Mouse (Mus musculus) embryonic stem cell, embryonic (primary cell): ENCODE data around the gene Panx1.

Experiments used
- CTCF ChIA-PET, 4 experiments: fragments of 300-600 bp in 2 of 4; fragments of 350-600 bp in 2 of 4; sonication (Branson Sonifier 250); formaldehyde crosslinking; loops; one replicate each; lab custom pipeline; 2022; ENCODE audit warnings: inconsistent platforms in 2 of 4; lab: Charles Lee
- POLR2A ChIA-PET, 4 experiments: fragments of 300-600 bp in 2 of 4; fragments of 350-600 bp in 2 of 4; sonication (Branson Sonifier 250); formaldehyde crosslinking; loops; one replicate each; lab custom pipeline; 2022; ENCODE audit warnings: antibody characterized with exemption in 4 of 4, inconsistent platforms in 1 of 4; lab: Charles Lee

Panx1 gene

DNA sequence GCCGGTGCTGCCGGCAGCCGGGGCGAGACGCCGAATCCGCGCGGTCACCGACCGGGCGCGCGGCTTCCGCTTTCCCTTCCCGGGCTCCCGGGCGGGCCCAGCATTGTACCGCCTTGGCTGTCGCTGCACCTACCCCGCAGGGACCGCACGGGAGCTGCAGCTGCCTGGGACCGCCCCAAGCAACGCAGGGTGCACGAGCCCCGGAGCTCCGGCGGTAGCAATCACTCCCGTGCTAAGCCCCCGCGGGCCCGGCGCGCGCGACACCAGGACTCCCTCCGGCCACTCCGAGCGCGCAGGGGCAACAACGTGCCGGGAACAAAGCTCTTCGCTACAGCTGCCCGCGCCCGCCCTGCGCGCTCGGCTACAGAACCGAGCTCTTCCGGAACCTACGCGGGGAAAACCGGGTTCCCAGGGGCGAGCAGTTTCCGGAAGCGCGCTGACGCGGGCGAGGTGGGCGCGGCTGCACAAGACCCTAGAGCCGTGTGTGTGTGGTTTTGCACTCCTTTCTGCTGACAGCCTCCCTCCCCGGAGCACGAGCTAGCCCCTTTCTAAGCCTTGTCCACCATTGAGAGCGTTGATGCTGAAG lies at the start of gene Panx1:
Panx1 (minus strand) TSS at position 395 of the 586 bp plus-strand sequence.
- CTCF ChIA-PET, result interaction anchor here (0.5 to 2.7 kb wide), 9 partner anchors 11 to 1170 kb away, joined by 3 to 17 read pairs (median 3); no protein-coding TSS in a partner anchor
- POLR2A ChIA-PET, result interaction anchor here (0.5 to 3.8 kb wide), 17 partner anchors 8 to 312 kb away, joined by 3 to 19 read pairs (median 3); partner anchors contain the start of genes 4931406C07Rik (in 2 of the 4), Taf1d (in 2 of the 4) and Cep295 (in 1 of the 4)

- ChIA-PET POLR2A (no interaction called here), CTCF (interaction anchor here in 1 of 4 experiments (1.0 kb wide), 1 partner anchor 52 kb away, joined by 7 read pairs; no protein-coding TSS in a partner anchor)
Observed at GRCm38 (mm10) chr9:15068686-15069295, 23.5 kb upstream of the Panx1 start.

GRCm38 (mm10) chr9:15067995-15068685 lies 22.9 kb upstream of the Panx1 start:
- ChIA-PET POLR2A (no interaction called here), CTCF (interaction anchor here in 1 of 4 experiments (1.0 kb wide), 1 partner anchor 52 kb away, joined by 7 read pairs; no protein-coding TSS in a partner anchor)

GRCm38 (mm10) chr9:15064176-15064575 lies 18.9 kb upstream of the Panx1 start:
- ChIA-PET POLR2A (no interaction called here), CTCF (interaction anchor here in 2 of 4 experiments (0.7 to 0.8 kb wide), 3 partner anchors 56 to 1278 kb away, joined by 3 read pairs; no protein-coding TSS in a partner anchor)

DNA sequence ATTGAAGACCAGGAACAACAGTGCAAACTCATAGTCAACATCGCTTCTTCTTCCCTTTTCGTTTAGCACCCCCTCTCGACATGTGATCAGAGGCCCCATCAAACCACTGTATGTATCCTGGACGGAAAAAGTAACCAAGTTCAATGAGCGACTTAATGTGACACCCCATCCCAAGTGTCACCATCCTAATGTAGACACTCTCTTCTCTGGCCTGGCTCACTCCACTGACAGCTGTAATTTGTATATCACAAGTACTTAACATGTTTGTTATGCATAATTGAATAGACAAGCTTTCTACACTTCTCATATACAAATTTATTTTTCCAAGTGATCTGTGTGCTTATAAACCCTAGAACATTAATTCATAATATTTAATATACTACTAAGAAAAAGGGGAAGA lies 15.6 kb upstream of the Panx1 start:
- POLR2A ChIA-PET, result no interaction called here

GRCm38 (mm10) chr9:15060026-15060425 lies 14.7 kb upstream of the Panx1 start:
- POLR2A ChIA-PET, result interaction anchor here in 1 of 4 experiments (0.5 to 0.9 kb wide), 2 partner anchors 15 to 144 kb away, joined by 3 read pairs; partner anchors contain the start of gene Panx1
- CTCF ChIA-PET, result interaction anchor here in 2 of 4 experiments (0.5 to 1.4 kb wide), 4 partner anchors 30 to 295 kb away, joined by 3 to 6 read pairs (median 3); no protein-coding TSS in a partner anchor

More for the DNA sequence above, 15.6 kb upstream of the Panx1 start:
- CTCF ChIA-PET, result no interaction called here

GRCm38 (mm10) chr9:15045740-15046139 lies 462 bp upstream of the Panx1 start:
- POLR2A ChIA-PET, result interaction anchor here (0.5 to 3.8 kb wide), 15 partner anchors 8 to 312 kb away, joined by 3 to 19 read pairs (median 3); partner anchors contain the start of genes 4931406C07Rik (in 2 of the 4), Taf1d (in 2 of the 4) and Cep295 (in 1 of the 4)

GRCm38 (mm10) chr9:15044391-15045083 lies 741 bp downstream of the Panx1 start:
- ChIA-PET CTCF (interaction anchor here (0.5 to 2.7 kb wide), 9 partner anchors 10 to 96 kb away, joined by 3 to 17 read pairs (median 4); no protein-coding TSS in a partner anchor), POLR2A (interaction anchor here in 3 of 4 experiments (0.7 to 3.8 kb wide), 21 partner anchors 10 to 313 kb away, joined by 3 to 19 read pairs (median 4); partner anchors contain the start of genes 4931406C07Rik (in 2 of the 3), Taf1d (in 2 of the 3), Cep295 (in 1 of the 3) and Med17 (in 1 of the 3))

More at GRCm38 (mm10) chr9:15045740-15046139, 462 bp upstream of the Panx1 start:
- CTCF ChIA-PET, result interaction anchor here (0.6 to 2.7 kb wide), 7 partner anchors 12 to 1169 kb away, joined by 3 to 17 read pairs (median 3); no protein-coding TSS in a partner anchor

DNA sequence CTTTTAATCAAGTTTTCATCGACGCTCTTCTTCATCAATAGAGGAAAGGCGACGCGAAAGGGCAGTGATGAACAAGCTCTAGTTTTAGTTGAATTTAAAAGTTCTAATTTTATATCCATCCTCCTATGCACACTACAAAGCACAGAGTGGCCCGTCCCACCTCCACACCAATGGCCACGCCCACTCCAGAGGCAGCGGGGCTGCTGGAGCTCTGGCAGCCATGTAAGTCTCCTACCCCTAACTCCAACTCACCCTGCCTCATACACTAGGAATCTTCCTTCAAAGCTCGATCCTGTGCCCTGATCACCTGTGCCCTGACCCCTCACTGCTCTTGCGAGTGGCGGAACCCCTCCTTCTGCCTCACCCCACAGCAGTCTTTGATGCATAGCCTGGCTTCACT lies 3.7 kb downstream of the Panx1 start:
- ChIA-PET CTCF (interaction anchor here in 3 of 4 experiments (0.5 to 1.7 kb wide), 6 partner anchors 13 to 194 kb away, joined by 3 to 10 read pairs (median 3); no protein-coding TSS in a partner anchor), POLR2A (interaction anchor here in 2 of 4 experiments (0.6 to 2.3 kb wide), 4 partner anchors 8 to 366 kb away, joined by 3 to 9 read pairs (median 6); partner anchors contain the start of genes 4931406C07Rik (in 1 of the 2) and Taf1d (in 1 of the 2))

DNA sequence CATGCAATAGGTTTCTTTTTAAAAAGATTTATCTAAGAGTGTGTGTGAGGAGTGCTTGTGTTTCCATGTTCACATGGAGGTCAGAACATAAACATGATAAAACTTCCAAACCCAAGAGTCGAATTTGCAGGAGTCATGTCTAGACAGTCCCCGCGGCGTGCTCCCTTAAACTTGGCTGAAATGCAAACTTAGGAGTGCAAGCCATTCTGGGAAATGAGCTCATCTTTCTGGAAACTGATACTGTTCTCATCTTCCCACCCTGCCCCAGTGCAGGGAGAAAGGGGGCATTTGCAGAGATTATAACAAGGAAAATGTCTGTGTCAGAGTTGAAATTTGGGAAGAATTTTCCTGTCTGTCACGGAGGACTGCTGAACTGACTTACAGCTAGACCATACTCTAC lies 5.4 kb downstream of the Panx1 start:
- ChIA-PET POLR2A (interaction anchor here in 2 of 4 experiments (0.6 to 2.3 kb wide), 4 partner anchors 10 to 266 kb away, joined by 3 to 8 read pairs (median 4); partner anchors contain the start of gene Taf1d (in 1 of the 2)), CTCF (no interaction called here)

- ChIA-PET CTCF (interaction anchor here in 2 of 4 experiments (0.8 to 0.9 kb wide), 2 partner anchors 9 to 204 kb away, joined by 4 to 8 read pairs; no protein-coding TSS in a partner anchor), POLR2A (interaction anchor here in 2 of 4 experiments (0.6 to 1.6 kb wide), 3 partner anchors 8 to 268 kb away, joined by 3 read pairs; partner anchors contain the start of genes Panx1 (in 1 of the 2) and Taf1d (in 1 of the 2))
Observed at GRCm38 (mm10) chr9:15037704-15038103, 7.6 kb downstream of the Panx1 start.

- POLR2A ChIA-PET, result interaction anchor here in 2 of 4 experiments (0.6 to 1.6 kb wide), 3 partner anchors 8 to 268 kb away, joined by 3 read pairs; partner anchors contain the start of genes Panx1 (in 1 of the 2) and Taf1d (in 1 of the 2)
- CTCF ChIA-PET, result interaction anchor here in 2 of 4 experiments (0.8 to 0.9 kb wide), 3 partner anchors 8 to 204 kb away, joined by 3 to 8 read pairs (median 4); no protein-coding TSS in a partner anchor
Observed at GRCm38 (mm10) chr9:15037237-15037636, 8.0 kb downstream of the Panx1 start.

GRCm38 (mm10) chr9:15036807-15037206 lies 8.5 kb downstream of the Panx1 start:
- CTCF ChIA-PET, result interaction anchor here in 1 of 4 experiments (0.9 kb wide), 1 partner anchor 22 kb away, joined by 3 read pairs; no protein-coding TSS in a partner anchor
- POLR2A ChIA-PET, result no interaction called here

DNA sequence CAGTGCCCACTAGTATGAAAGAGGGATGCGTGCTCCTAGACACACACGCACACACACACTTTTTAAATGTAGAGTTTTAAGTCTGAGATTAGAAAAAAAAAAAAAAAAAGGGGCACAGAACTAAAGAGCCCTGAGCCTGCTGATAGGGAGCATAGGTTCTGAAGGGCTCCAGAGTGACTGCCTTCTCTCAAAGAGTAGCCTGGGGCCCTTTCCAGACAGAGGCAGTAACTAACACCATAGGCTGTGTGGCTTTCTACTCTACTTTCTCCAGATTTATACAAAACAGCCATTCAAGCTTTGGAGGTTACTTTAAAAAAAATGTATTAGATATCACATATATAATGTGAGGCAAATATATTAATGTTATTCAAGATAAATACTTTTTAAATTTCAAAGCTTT lies 8.9 kb downstream of the Panx1 start:
- ChIA-PET CTCF (interaction anchor here in 1 of 4 experiments (0.9 kb wide), 1 partner anchor 21 kb away, joined by 3 read pairs; no protein-coding TSS in a partner anchor), POLR2A (no interaction called here)

DNA sequence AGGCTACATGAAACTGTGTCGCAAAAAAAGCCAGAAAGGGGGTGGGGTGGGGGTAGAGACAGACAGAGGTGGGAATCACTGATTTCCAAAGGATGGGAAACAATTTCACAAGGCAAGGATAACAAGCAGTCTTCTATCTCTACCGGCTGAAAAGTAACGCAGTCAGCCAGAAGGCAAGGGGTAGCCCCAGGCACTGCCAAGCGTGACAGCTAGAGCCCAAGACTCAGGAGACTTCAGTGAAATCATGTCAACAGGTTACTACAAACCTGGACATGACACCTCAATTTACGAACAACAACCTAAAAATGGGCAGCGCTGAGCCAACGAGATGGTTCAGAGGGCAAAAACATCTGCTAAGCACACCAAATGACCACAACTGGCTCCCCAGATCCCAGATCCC lies 9.3 kb downstream of the Panx1 start:
- ChIA-PET CTCF (no interaction called here), POLR2A (no interaction called here)

- POLR2A ChIA-PET, result interaction anchor here in 2 of 4 experiments (0.8 to 1.8 kb wide), 6 partner anchors 9 to 272 kb away, joined by 3 to 7 read pairs (median 4); partner anchors contain the start of genes 4931406C07Rik (in 1 of the 2) and Taf1d (in 1 of the 2)
- CTCF ChIA-PET, result interaction anchor here in 3 of 4 experiments (0.5 to 2.8 kb wide), 14 partner anchors 10 to 845 kb away, joined by 3 to 17 read pairs (median 3); partner anchors contain the start of gene Panx1 (in 1 of the 3)
Observed at GRCm38 (mm10) chr9:15034546-15035273, 10.6 kb downstream of the Panx1 start.
